Mouse (Mus musculus) heart, embryonic 11.5 days (tissue): Measurements from ENCODE around the gene E2f6. TPM values are rescaled to one million over a fixed set of nuclear protein-coding genes. Genes with fewer than 3 reads are reported as not detected.

Experiments used
- ATAC-seq: fragments of 200-750 bp; cut with Nextera tagmentation; replicated peaks from 2 replicates; pipeline ENCODE4 v1.8.0; 2017; ENCODE audit warnings: moderate library complexity; ENCODE audit not compliant: insufficient number of reproducible peaks, low FRiP score, low TSS enrichment
- H3K27ac ChIP-seq: fragments of 300-500 bp; sonication (generic); 2 replicates; pipeline ENCODE4 v1.5.1; 2014; ENCODE audit warnings: mild to moderate bottlenecking, low read depth, low read length
- H3K27me3 ChIP-seq: fragments of 300-500 bp; sonication (generic); 2 replicates; pipeline ENCODE4 v1.6.1; 2014; ENCODE audit warnings: mild to moderate bottlenecking, low read length, mixed read lengths; ENCODE audit not compliant: control insufficient read depth, insufficient read depth
- H3K36me3 ChIP-seq: fragments of 300-500 bp; sonication (generic); 2 replicates; pipeline ENCODE4 v1.6.1; 2014; ENCODE audit warnings: mild to moderate bottlenecking, low read length, moderate library complexity, mixed read lengths; ENCODE audit not compliant: control insufficient read depth, insufficient read depth
- H3K4me1 ChIP-seq: fragments of 300-500 bp; sonication (generic); 2 replicates; pipeline ENCODE4 v1.6.1; 2014; ENCODE audit warnings: low read length; ENCODE audit not compliant: control insufficient read depth, insufficient read depth
- H3K4me2 ChIP-seq: fragments of 300-500 bp; sonication (generic); 2 replicates; pipeline ENCODE4 v1.6.1; 2014; ENCODE audit warnings: mild to moderate bottlenecking, moderate library complexity
- H3K4me3 ChIP-seq: fragments of 300-500 bp; sonication (generic); 2 replicates; pipeline ENCODE4 v1.5.1; 2014; ENCODE audit warnings: low read depth, low read length
- H3K9ac ChIP-seq: fragments of 300-500 bp; sonication (generic); 2 replicates; pipeline ENCODE4 v1.6.1; 2014; ENCODE audit warnings: mild to moderate bottlenecking, low read depth, low read length, moderate library complexity
- H3K9me3 ChIP-seq: fragments of 300-500 bp; sonication (generic); replicated peaks from 2 replicates; pipeline ENCODE4 v1.6.1; 2016; ENCODE audit warnings: low read length; ENCODE audit not compliant: control insufficient read depth
- WGBS: fragments of 180-500 bp; shearing (Covaris S2); extraction: QIAGEN DNeasy Blood & Tissue Kit; methylation state at CpG from one replicate; pipeline ENCODE4 v1.1.7; 2014; ENCODE audit not compliant: insufficient replicate concordance; 5-methylcytosine and 5-hydroxymethylcytosine counted together
- microRNA-seq: library from miRNA; unstranded; fragments of <30 nt; microRNA quantifications from one replicate; pipeline ENCODE4, GENCODE M21; 2016; ENCODE audit warnings: borderline number of aligned reads
- polyA plus RNA-seq: library from polyadenylated mRNA; unstranded; fragments of >200 nt; fragmentation: Nextera tagmentation; extraction: Ambion mirVana; gene quantifications from 2 replicates; pipeline ENCODE4 v1.2.1, GENCODE M21; 2014

Gene E2f6
- polyA plus RNA-seq, 1 experiment from 2014 or later, result 56.0 TPM

- no peak overlapping the region for H3K9ac ChIP-seq
- no peaks in the 10 kb centered on the region for H3K9me3 ChIP-seq
- H3K4me3 ChIP-seq, result no peak overlapping the region
- no peak overlapping the region for H3K4me2 ChIP-seq
- H3K27ac ChIP-seq, result no peak overlapping the region
- no peaks in the 10 kb centered on the region for H3K27me3 ChIP-seq
- WGBS, result 25% methylated on average over 1 of the region's 1 CpGs
- peaks cover 45% of the 10 kb centered on the region for H3K4me1 ChIP-seq
- no peaks in the 10 kb centered on the region for H3K36me3 ChIP-seq
- ATAC-seq, result no peak
Measured at GRCm38 (mm10) chr12:16877679-16878078, 66.9 kb downstream of the E2f6 start.

GRCm38 (mm10) chr12:16879369-16879768 is 68.6 kb downstream of the E2f6 start:
- H3K4me2 ChIP-seq, result no peak overlapping the region
- H3K4me1 ChIP-seq, result peaks cover 40% of the 10 kb centered on the region
- H3K36me3 ChIP-seq, result no peaks in the 10 kb centered on the region
- ATAC-seq, result no peak
- H3K9ac ChIP-seq, result no peak overlapping the region
- no peak overlapping the region for H3K27ac ChIP-seq
- no peak overlapping the region for H3K4me3 ChIP-seq
- H3K9me3 ChIP-seq, result no peaks in the 10 kb centered on the region
- WGBS, result 82% methylated on average over 1 of the region's 1 CpGs
- no peaks in the 10 kb centered on the region for H3K27me3 ChIP-seq

DNA sequence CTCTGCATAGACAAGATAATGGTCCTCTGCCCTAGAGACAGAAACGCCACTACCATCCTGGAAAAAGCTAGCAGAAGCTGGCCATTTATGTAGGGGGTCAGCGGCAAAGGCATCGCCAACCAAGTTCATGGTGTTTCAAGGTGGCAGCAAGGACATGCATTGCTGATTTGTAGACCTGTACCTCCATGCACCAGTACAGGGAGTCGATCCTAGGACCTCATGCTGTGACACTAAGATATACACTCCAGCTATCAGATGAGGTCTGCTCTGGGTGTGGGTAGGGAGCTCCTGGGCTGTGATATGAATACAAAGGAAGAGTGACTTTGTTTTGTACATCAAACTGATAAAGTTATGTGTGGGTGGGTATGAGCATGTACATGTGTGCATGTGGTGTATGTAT is 69.3 kb downstream of the E2f6 start:
- H3K4me2 ChIP-seq, result no peak overlapping the region
- 75% methylated on average over 4 of the region's 4 CpGs for WGBS
- no peaks in the 10 kb centered on the region for H3K9me3 ChIP-seq
- no peaks in the 10 kb centered on the region for H3K36me3 ChIP-seq
- no peaks in the 10 kb centered on the region for H3K27me3 ChIP-seq
- H3K9ac ChIP-seq, result no peak overlapping the region
- no peak overlapping the region for H3K4me3 ChIP-seq
- H3K4me1 ChIP-seq, result peaks cover 36% of the 10 kb centered on the region
- no peak overlapping the region for H3K27ac ChIP-seq
- no peak for ATAC-seq

DNA sequence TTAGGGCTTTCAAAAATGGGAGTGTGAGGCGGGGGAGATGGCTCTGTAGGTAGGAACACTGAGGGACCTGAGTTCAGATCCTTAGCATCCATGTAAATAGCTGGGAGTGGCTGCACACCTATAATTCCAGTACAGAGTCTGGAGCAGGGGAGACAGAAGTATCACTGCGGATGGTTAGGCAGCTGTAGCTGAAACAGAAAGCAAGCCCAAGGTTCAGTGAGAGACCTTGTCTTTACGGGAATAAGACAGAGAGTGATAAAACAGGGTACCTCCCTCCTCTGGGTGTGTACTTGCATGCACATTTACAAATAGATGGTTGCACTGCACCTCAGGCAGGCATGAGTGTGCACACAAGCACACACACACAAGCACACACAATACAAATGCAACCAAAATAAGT is 71.7 kb downstream of the E2f6 start:
- no peak overlapping the region for H3K27ac ChIP-seq
- H3K4me1 ChIP-seq, result peaks cover 24% of the 10 kb centered on the region
- no peaks in the 10 kb centered on the region for H3K27me3 ChIP-seq
- no peak for ATAC-seq
- H3K9ac ChIP-seq, result no peak overlapping the region
- no peak overlapping the region for H3K4me3 ChIP-seq
- no peak overlapping the region for H3K4me2 ChIP-seq
- no peaks in the 10 kb centered on the region for H3K9me3 ChIP-seq
- 70% methylated on average over 3 of the region's 3 CpGs for WGBS
- no peaks in the 10 kb centered on the region for H3K36me3 ChIP-seq

DNA sequence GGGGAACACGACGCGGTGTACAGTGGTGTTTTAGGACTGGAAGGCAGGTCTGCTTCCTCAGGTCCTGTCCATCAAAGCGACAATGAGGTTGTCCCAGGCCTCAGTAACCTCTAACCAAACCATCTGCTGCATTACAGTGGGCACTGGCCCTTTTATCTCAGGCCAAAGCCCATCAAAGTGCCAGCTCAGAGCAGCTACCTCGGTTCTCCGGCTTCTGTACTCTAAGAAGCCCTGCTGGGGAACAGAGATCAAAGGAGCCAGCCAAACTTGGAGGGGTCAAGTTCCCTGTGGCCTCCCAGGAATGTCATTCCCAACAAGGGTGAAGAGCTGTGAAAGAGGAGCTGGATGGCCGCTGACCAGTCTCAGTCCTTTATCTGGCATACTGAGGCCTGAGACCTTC is 72.3 kb downstream of the E2f6 start:
- WGBS, result 50% methylated on average over 7 of the region's 7 CpGs
- H3K4me2 ChIP-seq, result no peak overlapping the region
- ATAC-seq, result no peak
- no peak overlapping the region for H3K9ac ChIP-seq
- H3K4me1 ChIP-seq, result peaks cover 19% of the 10 kb centered on the region
- H3K4me3 ChIP-seq, result no peak overlapping the region
- no peaks in the 10 kb centered on the region for H3K36me3 ChIP-seq
- H3K9me3 ChIP-seq, result no peaks in the 10 kb centered on the region
- peak overlapping the region; percentile 35; the same call in 1 of the 2 replicates for H3K27ac ChIP-seq
- no peaks in the 10 kb centered on the region for H3K27me3 ChIP-seq

- Histone ChIP-seq H3K4me1 (peaks cover 13% of the 10 kb centered on the region), H3K27ac (no peak overlapping the region), H3K9me3 (no peaks in the 10 kb centered on the region), H3K4me2 (no peak overlapping the region), H3K36me3 (no peaks in the 10 kb centered on the region), H3K27me3 (no peaks in the 10 kb centered on the region), H3K9ac (no peak overlapping the region), H3K4me3 (no peak overlapping the region)
- no peak for ATAC-seq
- 86% methylated on average over 4 of the region's 4 CpGs for WGBS
Measured at GRCm38 (mm10) chr12:16884534-16884933, 73.8 kb downstream of the E2f6 start.

DNA sequence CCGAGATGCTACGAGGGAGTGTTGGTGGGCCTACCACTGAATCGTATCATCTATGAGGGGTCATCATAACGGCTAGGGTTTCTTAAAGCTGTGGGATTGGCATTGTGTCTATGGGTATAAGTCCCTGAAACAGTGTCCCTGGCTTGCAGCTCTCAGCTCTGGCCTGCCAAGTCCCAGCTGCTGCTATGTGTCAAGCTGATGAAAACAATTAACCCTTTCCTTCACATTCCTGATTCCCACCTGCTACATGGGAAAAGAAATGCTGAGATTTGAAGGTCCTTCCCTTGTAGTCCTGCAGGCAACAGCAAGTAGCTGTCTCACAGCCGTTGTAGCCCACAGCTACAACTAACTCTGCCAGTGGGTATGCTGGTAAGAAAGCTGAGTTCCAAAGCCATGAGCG is 75.6 kb downstream of the E2f6 start:
- H3K4me2 ChIP-seq, result no peak overlapping the region
- H3K27me3 ChIP-seq, result no peaks in the 10 kb centered on the region
- H3K9ac ChIP-seq, result no peak overlapping the region
- H3K9me3 ChIP-seq, result no peaks in the 10 kb centered on the region
- WGBS, result 82% methylated on average over 6 of the region's 6 CpGs
- H3K27ac ChIP-seq, result no peak overlapping the region
- H3K4me1 ChIP-seq, result peaks cover 13% of the 10 kb centered on the region
- no peak overlapping the region for H3K4me3 ChIP-seq
- no peaks in the 10 kb centered on the region for H3K36me3 ChIP-seq
- ATAC-seq, result no peak

Small RNAs within 50 kb of the gene (microRNA-seq; reads per million reads assigned to microRNA genes)
- not detected for gene Gm44305

Other genes with a start within 250 kb of the E2f6 start
- 3.8 and 5.7 TPM in 2 replicates for gene Lpin1, start 200.0 kb upstream of the E2f6 start, polyA plus RNA-seq
- not detected in 2 replicates for gene Ntsr2, start 157.6 kb upstream of the E2f6 start, polyA plus RNA-seq
- 1.9 and 3.1 TPM in 2 replicates for gene Greb1, start 10.1 kb upstream of the E2f6 start, polyA plus RNA-seq
- gene Rock2, start 83.9 kb downstream of the E2f6 start, polyA plus RNA-seq, result 19.8 and 22.2 TPM in 2 replicates
- 4.2 and 5.1 TPM in 2 replicates for gene Pqlc3, start 189.4 kb downstream of the E2f6 start, polyA plus RNA-seq
- gene 2410004P03Rik, start 200.8 kb downstream of the E2f6 start, polyA plus RNA-seq, result 0.64 and 0.66 TPM in 2 replicates